Mouse (Mus musculus) natural killer cell, adult 2 months (primary cell): ENCODE data around the gene Lmntd1.

Source experiments
- DNase-seq, 2 experiments: peaks; one replicate each; pipeline ENCODE4 v3.0.0; 2022; ENCODE audit warnings: low spot score in 2 of 2

Gene Lmntd1

GRCm38 (mm10) chr6:145557059-145557992 is 56.8 kb downstream of the Lmntd1 start:
- no peak for DNase-seq

- no peak for DNase-seq
These were observed 60.9 kb downstream of the Lmntd1 start for GRCm38 (mm10) chr6:145553226-145553625.

DNA sequence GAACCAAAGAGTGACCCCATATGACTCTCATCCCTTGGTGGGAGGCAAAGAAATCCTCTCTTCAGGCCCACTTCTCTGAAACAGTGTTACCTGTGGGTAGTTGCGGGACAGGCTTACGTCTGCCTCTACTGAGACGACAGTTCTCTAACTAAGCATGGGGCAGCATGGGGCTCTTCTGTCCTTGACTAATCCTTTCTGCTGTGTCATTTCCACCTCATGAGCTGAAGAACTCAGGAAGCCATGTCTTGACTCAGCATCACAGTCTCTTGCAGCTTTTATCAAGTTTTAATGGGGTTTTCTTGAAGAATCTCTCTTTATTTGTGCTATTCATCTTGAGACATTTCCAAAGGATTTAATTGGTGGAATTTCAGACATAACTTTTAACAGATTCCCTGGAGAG is 61.3 kb downstream of the Lmntd1 start:
- DNase-seq, result no peak

GRCm38 (mm10) chr6:145550993-145551392 is 63.1 kb downstream of the Lmntd1 start:
- no peak for DNase-seq

DNA sequence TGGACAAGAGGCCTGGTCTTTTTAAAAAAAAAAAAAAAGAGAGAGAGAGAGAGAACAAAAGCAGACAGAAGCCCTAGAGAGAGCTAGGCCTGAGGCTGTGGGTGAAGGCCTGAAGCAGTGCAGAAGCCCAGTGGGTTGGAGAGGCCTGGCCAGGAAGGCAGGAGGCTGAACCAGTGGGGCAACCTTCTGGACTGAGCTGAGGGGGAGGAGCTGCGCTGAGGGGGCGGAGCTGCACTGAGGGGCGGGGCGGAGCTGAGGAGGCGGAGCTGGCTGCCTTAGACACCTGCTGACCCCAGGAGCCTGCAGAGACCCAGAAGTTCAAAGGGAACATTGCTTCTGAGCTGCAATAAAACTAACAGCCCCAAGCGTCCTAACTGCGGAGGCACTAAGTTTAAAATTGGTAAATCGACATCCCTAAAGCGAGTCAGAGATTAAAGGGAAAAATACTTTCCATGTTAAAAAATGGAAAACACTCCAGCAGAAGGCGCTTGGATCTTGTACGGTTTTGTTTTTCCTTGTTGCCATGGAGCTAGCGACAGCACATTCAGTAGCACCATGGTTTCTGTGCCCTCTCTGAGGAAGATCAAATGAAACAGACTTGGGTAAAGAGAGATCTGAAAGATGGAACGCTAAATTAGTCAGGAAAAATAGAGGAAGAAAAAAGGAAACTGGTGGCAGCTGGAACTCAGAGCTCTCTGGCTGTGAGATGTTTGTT is 68.0 kb downstream of the Lmntd1 start:
- DNase-seq, result no peak

DNA sequence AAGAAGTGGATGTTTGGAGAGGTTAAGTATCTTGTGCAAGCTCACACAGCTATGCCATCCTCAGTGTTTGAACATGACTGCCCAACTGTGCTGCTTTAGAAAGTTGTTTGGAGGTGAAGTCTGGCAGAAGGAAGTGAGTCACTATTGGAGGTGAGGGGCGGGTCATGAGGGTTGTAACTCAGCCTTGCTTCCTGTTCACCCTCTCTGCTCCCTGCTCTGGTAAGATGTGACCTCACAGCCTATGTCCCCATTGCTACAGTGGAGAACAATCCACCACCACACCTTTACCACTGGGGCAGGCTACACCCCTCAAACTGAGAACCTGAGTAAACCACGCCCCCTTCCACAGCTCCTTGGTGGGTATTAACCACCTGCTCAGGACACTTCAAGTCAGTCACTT is 69.3 kb downstream of the Lmntd1 start:
- peak in 1 of 2 experiments; percentile 6 for DNase-seq

DNA sequence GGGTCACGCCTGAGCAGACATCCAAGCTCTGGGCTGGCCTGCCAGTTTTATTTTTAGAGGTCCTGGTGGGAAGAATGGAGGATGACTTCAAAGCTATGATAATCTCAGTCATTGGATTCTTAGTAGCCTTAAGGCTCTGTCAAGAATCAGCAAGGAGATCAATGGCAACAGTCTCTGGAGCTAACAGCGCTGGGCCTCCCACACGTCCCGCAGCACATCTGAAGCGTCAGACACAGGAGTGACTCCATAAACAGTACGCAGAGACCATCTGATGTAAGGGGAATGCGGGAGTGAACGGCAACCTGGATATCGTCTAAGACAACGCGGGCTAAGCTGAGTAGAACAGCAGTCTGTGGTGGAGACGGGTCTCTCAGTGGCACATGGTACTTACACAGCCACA is 69.8 kb downstream of the Lmntd1 start:
- DNase-seq, result no peak

DNA sequence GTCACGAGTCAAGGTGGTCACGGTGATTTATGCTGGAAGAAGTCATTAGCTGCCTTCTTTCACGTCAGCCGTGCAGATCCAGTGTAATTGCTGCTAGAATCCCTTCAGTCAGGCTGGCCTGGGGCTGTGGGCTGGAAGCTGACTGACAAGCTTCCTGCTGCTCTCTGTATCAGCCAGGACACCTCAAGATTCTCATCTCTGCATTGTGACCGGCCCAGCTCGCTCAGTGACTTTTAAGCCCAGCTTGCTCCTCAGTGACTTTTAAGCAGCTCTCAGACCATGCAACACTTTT is 74.6 kb downstream of the Lmntd1 start:
- no peak for DNase-seq

GRCm38 (mm10) chr6:145538787-145539567 is 75.1 kb downstream of the Lmntd1 start:
- DNase-seq, result no peak

- DNase-seq, result no peak
These were observed 83.7 kb downstream of the Lmntd1 start for GRCm38 (mm10) chr6:145530464-145530863.

DNA sequence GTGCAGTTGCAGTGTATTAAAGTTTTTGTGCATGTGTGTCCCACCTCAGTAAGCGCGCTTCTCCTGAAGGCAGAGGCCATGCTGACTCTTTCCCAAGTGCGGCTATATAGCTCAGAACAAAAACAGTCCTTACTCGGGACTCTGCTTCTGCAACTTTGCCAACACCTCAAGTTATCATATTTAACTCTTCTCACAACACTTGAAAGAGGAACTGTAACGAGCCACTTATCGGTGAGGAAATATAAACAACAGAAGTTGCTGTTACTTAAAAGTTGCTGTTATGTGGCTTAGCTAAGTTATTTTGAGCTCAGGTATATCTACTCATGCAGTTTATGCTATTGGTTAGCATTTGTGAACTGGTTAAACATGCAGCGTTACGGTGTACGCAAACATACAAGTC is 90.8 kb downstream of the Lmntd1 start:
- DNase-seq, result no peak

GRCm38 (mm10) chr6:145522617-145523016 is 91.5 kb downstream of the Lmntd1 start:
- DNase-seq, result no peak

GRCm38 (mm10) chr6:145517002-145517401 is 97.1 kb downstream of the Lmntd1 start:
- DNase-seq, result no peak

DNA sequence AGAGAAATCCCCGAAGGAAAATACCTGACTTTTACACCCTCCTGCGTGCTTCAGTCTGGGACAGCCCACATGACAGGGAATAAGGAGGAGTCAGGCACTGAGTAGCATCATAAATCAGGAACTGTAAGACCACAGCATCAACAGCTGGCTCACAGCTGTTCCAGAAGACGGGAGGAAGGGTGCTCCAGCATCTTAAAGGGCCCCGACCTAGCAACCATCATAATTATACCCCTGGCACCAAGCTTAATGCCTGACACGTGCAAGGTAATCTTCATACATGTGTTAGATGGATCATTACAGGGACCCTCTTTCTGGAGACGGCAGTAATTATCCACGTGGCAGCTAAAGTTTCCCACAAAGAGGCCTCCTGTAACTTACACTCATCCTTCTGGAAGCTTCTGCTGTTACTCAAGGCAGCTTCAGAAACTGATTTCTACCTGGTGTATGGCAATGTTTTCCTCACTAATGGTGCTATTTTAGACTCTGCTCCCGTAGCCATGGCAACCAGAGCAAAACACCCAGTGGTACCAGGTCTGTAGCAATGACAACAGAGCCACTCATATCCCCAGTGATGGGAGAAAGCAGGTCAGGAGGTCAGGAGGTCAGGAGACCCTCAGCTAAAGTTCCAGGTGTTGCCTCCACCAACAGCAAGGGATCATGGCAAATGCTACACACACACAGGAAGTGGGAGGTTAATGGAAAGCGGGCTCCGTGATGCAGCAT is 98.1 kb downstream of the Lmntd1 start:
- no peak for DNase-seq

GRCm38 (mm10) chr6:145511265-145511664 is 102.9 kb downstream of the Lmntd1 start:
- no peak for DNase-seq

GRCm38 (mm10) chr6:145508828-145509227 is 105.3 kb downstream of the Lmntd1 start:
- DNase-seq, result no peak

DNA sequence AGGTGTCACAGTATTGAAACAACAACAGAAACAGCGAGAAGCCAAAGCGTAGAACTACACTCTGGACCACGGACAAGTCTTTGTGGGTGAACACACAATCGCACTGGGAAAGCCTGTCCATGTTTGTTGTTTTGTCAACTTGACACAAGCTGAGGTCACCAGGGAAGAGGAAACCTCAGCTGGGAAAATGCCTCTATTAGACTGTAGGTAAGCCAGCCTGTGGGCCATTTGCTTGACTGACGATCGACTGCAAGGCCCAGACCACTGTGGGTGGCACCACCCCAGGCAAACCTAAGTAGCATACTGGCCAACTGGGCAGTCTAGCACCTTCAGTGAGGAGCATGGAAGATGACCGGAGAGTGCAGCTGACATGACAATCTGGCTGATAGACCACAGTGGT is 112.4 kb downstream of the Lmntd1 start:
- no peak for DNase-seq

- DNase-seq, result no peak
These were observed 114.3 kb downstream of the Lmntd1 start for GRCm38 (mm10) chr6:145499574-145500546.

DNA sequence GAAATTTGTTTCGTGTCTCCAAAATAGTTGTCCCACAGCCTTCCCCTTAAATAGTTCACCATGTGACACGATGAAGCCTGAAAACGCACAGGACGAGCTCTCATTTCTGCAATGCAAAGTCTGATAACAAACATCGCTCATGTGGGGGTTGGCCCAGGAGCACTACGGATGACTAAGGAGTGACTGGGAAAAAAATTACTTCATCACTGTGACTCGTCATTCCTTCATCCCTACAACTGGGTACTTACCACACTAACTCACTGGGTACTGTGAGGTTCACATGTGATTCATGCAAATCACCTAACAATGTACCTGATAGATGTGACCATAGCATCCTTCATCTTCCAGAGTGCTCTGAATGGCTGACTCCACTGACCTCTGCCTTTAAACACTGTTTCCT is 118.4 kb downstream of the Lmntd1 start:
- DNase-seq, result no peak

- no peak for DNase-seq
These were observed 125.9 kb downstream of the Lmntd1 start for GRCm38 (mm10) chr6:145488251-145488650.
